Mouse (Mus musculus): Measurements from ENCODE around the gene 1700025G04Rik. TPM values are rescaled to one million over a fixed set of nuclear protein-coding genes. Genes with fewer than 3 reads are reported as not detected.

1700025G04Rik gene
- polyA plus RNA-seq, 1 experiment from 2014 or later: 20.6 TPM

DNA sequence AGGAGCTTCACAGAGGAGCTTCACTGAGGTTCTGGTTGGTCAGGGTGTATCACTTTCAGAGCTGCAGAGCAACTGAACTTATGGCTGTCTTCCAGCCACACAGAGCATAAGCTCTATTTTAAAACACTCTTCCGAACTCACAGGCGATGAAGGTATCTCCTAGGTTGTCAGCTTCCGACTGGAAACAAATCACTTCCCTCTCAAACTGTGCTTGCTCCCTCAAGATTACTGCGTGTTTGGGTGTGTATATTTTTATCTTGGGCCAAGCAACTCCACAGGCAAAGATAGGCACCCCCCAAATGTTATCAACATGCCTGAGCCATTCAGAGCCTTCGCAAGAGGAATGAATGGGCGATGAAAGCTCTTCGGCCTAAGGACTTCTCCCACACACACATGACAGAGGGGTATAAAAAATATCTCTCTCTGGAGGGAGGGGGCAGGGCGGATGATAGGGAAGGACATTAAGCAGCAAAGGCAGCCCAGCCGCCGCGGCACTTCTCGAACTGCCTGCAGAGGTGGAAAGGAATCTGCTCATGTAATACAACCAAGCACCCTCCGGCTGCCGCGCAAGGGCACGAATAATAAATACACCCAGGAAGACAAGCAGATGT lies 1.0 kb downstream of the 1700025G04Rik start:
- Histone ChIP-seq H3K9me3 (ENCODE audit: control insufficient read depth, low read length) (no peaks in the 10 kb centered on the region), H3K4me1 (replicated peaks; ENCODE audit: control insufficient read depth, insufficient read depth) (peaks cover 11% of the 10 kb centered on the region; the same call in 1 of the 2 replicates), H3K4me2 (replicated peaks; ENCODE audit: low read depth) (peak overlapping the region; percentile 91), H3K9ac (ENCODE audit: low read length) (peak overlapping the region; percentile 92), H3K36me3 (ENCODE audit: control insufficient read depth, insufficient read depth, low read length) (no peaks in the 10 kb centered on the region), H3K27ac (replicated peaks) (peak overlapping the region; percentile 94), H3K27me3 (ENCODE audit: control insufficient read depth, insufficient read depth, low read length) (no peaks in the 10 kb centered on the region), H3K4me3 (ENCODE audit: low read depth, low read length) (peak overlapping the region; percentile 95)
- no peak for TF ChIP-seq CTCF (IDR thresholded peaks at IDR 0.05; ENCODE audit: low read depth)
- TF ChIP-seq EP300 (optimal IDR thresholded peaks at IDR 0.05): no peak
- 1% methylated on average over 16 of the region's 16 CpGs for WGBS
- no peak for ATAC-seq (ENCODE audit: low FRiP score, low TSS enrichment)
- peak; percentile 43 for DNase-seq (ENCODE audit: low spot score)

DNA sequence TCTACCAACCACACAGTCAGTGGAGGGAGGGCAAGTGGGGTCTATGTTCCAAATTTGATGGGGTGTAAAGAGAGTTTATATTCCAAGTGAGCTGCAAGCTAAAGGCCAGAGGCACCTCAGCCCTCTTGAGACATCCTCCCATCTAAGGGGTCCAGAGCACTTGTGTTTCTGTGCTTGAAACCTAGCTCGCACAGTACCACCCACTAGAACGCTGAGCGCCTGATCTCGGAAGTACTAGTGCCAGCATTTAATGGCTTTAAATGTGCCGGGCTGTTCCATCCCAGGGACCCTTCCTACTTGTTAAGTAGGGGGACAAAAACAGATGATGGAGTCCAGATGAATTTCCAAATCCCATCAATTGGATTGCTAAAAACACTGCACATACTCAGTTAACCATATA lies 1.9 kb downstream of the 1700025G04Rik start:
- Histone ChIP-seq H3K27ac (replicated peaks) (no peak overlapping the region), H3K4me3 (ENCODE audit: low read depth, low read length) (peak overlapping the region; percentile 95; the same call in 1 of the 2 replicates), H3K4me1 (replicated peaks; ENCODE audit: control insufficient read depth, insufficient read depth) (peaks cover 11% of the 10 kb centered on the region; the same call in 1 of the 2 replicates), H3K36me3 (ENCODE audit: control insufficient read depth, insufficient read depth, low read length) (no peaks in the 10 kb centered on the region), H3K9me3 (ENCODE audit: control insufficient read depth, low read length) (no peaks in the 10 kb centered on the region), H3K4me2 (replicated peaks; ENCODE audit: low read depth) (peak overlapping the region; percentile 91), H3K9ac (ENCODE audit: low read length) (no peak overlapping the region), H3K27me3 (ENCODE audit: control insufficient read depth, insufficient read depth, low read length) (no peaks in the 10 kb centered on the region)
- DNase-seq (ENCODE audit: low spot score) (no peak), ATAC-seq (ENCODE audit: low FRiP score, low TSS enrichment) (no peak)
- TF ChIP-seq EP300 (optimal IDR thresholded peaks at IDR 0.05) (no peak), CTCF (IDR thresholded peaks at IDR 0.05; ENCODE audit: low read depth) (no peak)
- WGBS: 72% methylated on average over 5 of the region's 5 CpGs

DNA sequence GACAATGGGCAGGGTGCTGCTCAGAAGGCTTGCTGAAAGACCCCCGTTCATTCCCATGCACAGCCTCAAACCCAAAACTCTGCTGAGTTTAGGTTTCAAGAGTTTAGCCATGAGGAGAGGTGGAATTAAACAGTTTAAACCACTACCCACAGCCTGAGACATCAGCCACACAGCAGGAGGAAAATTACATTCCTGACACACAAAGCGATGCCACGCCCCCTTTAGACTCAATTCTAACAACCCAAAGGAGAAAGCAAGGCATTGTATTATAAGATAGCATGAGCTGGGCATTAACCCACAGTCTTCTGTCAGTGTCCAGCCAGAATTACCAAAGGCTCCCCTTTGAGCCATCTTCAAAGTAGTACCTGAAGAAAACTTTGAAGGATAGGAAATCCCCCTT lies 3.0 kb downstream of the 1700025G04Rik start:
- Histone ChIP-seq H3K4me2 (replicated peaks; ENCODE audit: low read depth) (no peak overlapping the region; the same call in 1 of the 2 replicates), H3K9me3 (ENCODE audit: control insufficient read depth, low read length) (no peaks in the 10 kb centered on the region), H3K27ac (replicated peaks) (no peak overlapping the region), H3K4me3 (ENCODE audit: low read depth, low read length) (no peak overlapping the region), H3K27me3 (ENCODE audit: control insufficient read depth, insufficient read depth, low read length) (no peaks in the 10 kb centered on the region), H3K4me1 (replicated peaks; ENCODE audit: control insufficient read depth, insufficient read depth) (peaks cover 13% of the 10 kb centered on the region; the same call in 1 of the 2 replicates), H3K9ac (ENCODE audit: low read length) (no peak overlapping the region), H3K36me3 (ENCODE audit: control insufficient read depth, insufficient read depth, low read length) (no peaks in the 10 kb centered on the region)
- whole genome bisulfite sequencing: 51% methylated on average over 3 of the region's 3 CpGs
- DNase-seq (ENCODE audit: low spot score) (no peak), ATAC-seq (ENCODE audit: low FRiP score, low TSS enrichment) (no peak)
- TF ChIP-seq CTCF (IDR thresholded peaks at IDR 0.05; ENCODE audit: low read depth): no peak
- TF ChIP-seq EP300 (optimal IDR thresholded peaks at IDR 0.05): no peak

DNA sequence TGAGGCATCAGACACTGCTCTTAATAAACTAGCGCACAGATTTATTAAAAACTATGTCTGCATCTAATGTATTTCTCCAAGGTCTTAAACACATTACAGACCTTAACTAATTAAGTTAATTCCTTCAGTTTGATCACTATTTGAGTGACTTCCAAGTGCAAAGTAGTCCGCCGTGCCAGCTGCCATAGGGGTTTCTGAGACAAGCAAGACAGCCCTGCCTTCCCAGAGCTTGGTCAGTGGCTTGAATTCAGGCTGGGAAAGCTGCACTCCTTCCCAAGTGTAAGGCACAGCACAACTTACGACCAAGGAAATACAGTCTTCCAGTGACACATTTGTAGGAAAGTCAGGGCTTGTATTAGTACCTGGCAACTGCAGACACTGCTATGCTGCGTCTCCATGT lies 4.4 kb downstream of the 1700025G04Rik start:
- ATAC-seq (ENCODE audit: low FRiP score, low TSS enrichment) (no peak), DNase-seq (ENCODE audit: low spot score) (no peak)
- H3K4me3 ChIP-seq (ENCODE audit: low read depth, low read length): no peak overlapping the region
- no peak overlapping the region for H3K4me2 ChIP-seq (replicated peaks; ENCODE audit: low read depth)
- no peaks in the 10 kb centered on the region for H3K9me3 ChIP-seq (ENCODE audit: control insufficient read depth, low read length)
- H3K9ac ChIP-seq (ENCODE audit: low read length): no peak overlapping the region
- peaks cover 15% of the 10 kb centered on the region; the same call in 1 of the 2 replicates for H3K4me1 ChIP-seq (replicated peaks; ENCODE audit: control insufficient read depth, insufficient read depth)
- no peaks in the 10 kb centered on the region for H3K27me3 ChIP-seq (ENCODE audit: control insufficient read depth, insufficient read depth, low read length)
- TF ChIP-seq CTCF (IDR thresholded peaks at IDR 0.05; ENCODE audit: low read depth) (no peak), EP300 (optimal IDR thresholded peaks at IDR 0.05) (no peak)
- H3K36me3 ChIP-seq (ENCODE audit: control insufficient read depth, insufficient read depth, low read length): no peaks in the 10 kb centered on the region
- 76% methylated on average over 5 of the region's 5 CpGs for WGBS
- H3K27ac ChIP-seq (replicated peaks): no peak overlapping the region

DNA sequence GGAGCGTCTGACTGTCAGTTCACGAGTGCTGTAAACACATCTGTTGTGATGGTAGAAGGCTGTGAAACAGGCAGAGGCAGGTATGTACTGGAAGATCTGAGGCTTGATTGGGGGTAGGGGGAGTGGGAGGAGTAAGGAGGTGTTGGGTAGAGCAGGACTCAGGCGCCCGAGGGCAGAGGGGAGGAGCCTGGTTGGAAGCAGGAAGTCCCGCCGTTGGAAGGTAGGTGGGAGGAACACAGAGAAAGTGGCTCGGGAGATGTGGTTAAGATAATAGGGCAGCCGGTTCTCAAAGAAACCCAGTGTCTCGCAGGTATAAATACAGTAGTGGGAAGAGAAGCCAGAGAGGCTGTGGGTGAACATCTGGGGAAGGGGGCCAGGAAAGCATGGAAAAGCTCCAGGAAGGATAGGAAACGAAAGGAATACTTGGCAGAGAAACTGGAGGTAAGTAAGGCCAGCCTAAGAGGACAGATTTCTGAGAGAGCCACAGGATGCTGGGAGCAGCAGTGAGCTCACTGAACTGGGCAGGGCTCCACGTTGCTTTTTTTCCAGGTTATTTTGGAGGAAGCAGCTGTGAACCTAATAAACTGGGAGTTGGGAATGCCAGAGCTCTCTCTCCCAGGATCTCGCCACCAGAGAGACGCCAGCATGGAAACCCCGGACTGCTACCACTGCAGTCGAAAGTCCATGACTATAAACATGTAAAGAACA lies 5.1 kb downstream of the 1700025G04Rik start:
- TF ChIP-seq EP300 (optimal IDR thresholded peaks at IDR 0.05) (no peak), CTCF (IDR thresholded peaks at IDR 0.05; ENCODE audit: low read depth) (0 out of 2 replicates have a peak, but pooled peaks have one; percentile 6)
- 16% methylated on average over 15 of the region's 15 CpGs for WGBS
- Histone ChIP-seq H3K27ac (replicated peaks) (peak overlapping the region; percentile 78), H3K4me1 (replicated peaks; ENCODE audit: control insufficient read depth, insufficient read depth) (peaks cover 15% of the 10 kb centered on the region; the same call in 1 of the 2 replicates), H3K36me3 (ENCODE audit: control insufficient read depth, insufficient read depth, low read length) (no peaks in the 10 kb centered on the region), H3K9me3 (ENCODE audit: control insufficient read depth, low read length) (no peaks in the 10 kb centered on the region), H3K27me3 (ENCODE audit: control insufficient read depth, insufficient read depth, low read length) (no peaks in the 10 kb centered on the region), H3K4me2 (replicated peaks; ENCODE audit: low read depth) (peak overlapping the region; percentile 50), H3K4me3 (ENCODE audit: low read depth, low read length) (peak overlapping the region; percentile 26), H3K9ac (ENCODE audit: low read length) (no peak overlapping the region)
- ATAC-seq (ENCODE audit: low FRiP score, low TSS enrichment) (peak; percentile 80), DNase-seq (ENCODE audit: low spot score) (peak; percentile 68)
